Mouse (Mus musculus) retina, adult 2 months (tissue): ENCODE results near the gene Fgf5.

Experiments
- DNase-seq: peaks from one replicate; pipeline ENCODE4 v3.0.0-alpha.2; 2012; ENCODE audit warnings: low read depth, low spot score

The Fgf5 gene

DNA sequence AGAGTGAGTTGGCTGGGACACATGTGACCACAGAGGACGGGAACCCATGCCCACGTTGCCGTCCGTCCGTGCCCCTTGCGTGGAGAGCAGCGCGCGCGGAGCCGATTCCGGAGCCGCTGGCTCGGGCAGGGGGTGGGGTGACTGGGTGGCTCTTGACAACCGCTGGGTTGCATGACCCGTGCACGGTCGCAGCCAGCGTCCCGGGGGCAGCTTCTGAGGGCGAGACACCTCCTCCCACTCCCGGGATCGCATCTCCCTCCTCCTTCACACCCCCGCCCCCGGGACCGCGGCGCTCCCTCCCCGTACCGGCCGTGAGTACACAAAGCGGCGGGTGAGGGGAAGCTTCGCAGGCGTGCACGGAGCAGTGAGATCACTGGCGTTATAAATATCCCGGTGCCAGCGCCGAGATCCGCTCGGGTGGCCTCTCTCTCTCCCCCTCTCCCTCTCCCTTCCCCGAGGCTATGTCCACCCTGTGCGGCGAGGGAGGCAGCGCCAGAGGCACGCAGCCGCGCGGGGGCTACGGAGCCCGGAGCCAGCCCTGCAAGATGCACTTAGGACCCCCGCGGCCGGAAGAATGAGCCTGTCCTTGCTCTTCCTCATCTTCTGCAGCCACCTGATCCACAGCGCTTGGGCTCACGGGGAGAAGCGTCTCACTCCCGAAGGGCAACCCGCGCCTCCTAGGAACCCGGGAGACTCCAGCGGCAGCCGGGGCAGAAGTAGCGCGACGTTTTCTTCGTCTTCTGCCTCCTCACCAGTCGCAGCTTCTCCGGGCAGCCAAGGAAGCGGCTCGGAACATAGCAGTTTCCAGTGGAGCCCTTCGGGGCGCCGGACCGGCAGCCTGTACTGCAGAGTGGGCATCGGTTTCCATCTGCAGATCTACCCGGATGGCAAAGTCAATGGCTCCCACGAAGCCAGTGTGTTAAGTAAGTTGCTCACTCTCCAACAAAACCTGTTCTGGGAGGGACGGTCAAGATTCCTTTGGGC, at the start of gene Fgf5:
Gene Fgf5 (plus strand): TSS at position 347 of the 984 bp plus-strand sequence.
- DNase-seq, result no peak

DNA sequence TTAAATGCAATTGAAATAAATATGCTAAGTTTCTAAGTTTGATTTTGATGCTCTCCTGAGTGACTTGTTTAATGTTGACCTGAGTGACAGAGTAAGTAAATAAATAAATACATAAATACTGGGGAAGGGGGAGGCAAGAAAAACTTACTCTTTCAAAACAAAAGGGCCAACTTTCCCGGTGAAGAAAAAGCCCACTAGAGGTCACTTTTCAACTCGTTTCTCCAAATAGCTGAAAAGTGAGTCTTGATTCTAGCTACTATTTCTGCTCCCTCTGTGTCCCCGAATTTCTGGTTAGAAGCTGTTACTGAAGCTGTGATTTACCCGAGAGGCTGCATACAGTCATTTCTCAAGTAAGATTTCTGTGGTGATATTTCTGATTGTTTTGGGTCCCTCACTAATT, 41.5 kb upstream of the Fgf5 start:
- no peak for DNase-seq

DNA sequence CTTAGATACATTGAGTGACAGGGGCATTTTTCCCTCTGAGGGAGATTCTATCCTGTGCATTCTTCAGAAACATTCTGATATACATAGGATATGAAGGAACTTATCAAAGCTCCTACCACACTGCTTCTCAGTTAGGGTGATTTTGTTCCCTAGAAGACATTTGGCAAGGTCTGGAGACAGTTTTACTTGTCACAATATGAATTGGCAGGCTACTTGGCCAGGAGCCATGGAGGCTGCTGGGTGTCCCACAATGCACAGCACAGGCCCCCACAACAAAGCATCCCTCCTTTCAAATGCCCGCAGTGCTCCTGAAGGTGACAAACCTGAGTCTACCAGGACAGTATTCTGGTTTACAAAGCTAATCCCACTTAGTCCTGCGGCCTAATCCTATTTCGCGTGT, 32.0 kb upstream of the Fgf5 start:
- DNase-seq, result no peak

DNA sequence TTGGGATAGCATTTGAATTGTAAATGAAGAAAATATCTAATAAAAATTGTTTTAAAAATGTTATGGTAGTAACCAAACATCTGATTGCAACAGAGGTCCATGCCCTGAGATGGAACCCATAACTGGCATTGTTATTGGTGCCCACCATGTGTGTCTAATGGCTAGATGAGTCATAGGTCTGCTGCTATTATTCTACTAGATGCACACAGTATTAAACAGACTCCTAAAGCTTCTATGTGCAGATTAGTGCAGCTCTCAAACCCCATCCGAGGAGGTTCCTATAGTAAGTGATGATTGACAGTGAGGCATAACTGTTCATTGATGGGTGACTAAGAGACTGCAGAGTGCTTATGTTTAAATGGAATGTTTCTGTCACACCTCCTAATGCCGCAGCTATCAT, 27.3 kb upstream of the Fgf5 start:
- DNase-seq, result no peak

DNA sequence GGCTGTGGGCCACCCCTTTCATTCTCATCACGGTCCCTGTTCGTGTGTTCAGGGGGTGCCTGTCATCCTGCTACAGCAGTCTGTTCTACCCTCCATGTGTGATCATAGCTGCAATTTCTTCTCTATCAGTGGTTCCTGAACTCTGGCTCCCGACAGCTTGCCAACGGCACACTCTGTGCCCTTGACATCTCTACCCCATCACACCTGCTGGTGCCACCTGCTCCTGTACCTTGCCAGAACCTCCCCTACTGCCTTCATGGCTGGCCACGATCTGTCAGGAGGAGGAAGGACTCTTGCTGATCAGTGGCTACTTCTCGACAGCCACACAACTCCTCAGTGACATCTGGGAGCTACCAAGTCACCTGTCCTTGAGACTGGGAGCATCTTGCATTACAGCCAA, 24.5 kb upstream of the Fgf5 start:
- no peak for DNase-seq

DNA sequence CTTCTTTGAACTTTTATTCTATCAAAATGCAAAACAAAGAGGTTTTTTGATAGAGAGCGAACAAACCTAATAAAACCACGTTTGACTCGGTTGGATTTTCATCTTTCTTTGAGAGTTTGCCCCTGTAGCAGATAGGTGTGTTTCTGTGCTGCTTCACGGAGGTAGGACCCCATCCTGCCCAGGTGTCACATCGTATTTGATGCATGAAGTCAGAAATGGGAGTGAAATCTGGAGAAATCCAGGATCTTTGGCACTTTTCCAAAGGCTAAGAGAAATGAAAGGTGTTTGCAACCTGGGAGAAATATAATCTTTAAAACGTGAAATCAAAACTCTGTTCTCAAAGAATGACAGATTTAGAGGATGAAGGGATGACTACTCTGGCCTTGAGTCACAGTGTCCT, 15.5 kb upstream of the Fgf5 start:
- no peak for DNase-seq

DNA sequence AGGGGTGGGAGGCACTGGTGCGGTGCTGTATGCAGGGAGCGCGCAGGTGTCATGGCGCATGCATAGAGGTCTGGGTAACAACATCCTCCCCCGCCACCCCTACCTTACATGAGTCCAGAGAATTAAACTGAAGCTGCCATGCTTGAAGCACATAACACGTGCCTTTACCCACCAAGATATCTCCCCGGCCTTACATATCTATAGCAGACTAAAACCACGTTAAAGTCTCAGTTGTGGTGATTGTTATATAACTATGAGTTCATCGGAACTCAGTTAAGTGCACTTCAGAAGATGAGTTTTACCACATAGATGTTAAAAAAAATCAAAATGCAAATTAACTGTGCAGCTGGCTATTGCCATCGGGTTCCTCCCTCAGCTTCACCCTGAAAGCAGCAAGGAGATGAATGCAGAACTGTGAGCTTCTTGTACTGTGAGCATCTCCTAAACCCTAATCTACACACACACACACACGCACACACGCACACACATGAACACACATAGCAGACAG, 12.6 kb upstream of the Fgf5 start:
- no peak for DNase-seq

DNA sequence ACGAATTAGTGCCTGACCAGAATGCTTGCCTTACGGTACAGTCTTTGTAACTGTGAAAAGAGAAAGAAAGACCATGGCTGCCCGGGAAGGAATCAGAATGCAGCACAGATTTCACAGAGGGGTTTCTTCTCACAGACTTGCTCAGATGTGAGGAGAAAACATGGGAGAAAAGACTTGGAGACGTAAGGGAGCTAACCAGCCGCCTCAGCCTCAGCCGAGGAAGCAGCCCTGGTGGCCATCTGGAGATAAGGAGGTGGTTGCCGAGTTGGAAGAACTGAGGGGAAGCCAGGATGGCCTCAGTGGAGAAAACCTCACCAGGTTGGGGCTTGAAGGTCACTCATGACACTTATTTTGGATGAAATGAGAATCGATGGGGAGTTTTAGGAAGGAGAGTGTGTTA, 8.7 kb upstream of the Fgf5 start:
- DNase-seq, result no peak

DNA sequence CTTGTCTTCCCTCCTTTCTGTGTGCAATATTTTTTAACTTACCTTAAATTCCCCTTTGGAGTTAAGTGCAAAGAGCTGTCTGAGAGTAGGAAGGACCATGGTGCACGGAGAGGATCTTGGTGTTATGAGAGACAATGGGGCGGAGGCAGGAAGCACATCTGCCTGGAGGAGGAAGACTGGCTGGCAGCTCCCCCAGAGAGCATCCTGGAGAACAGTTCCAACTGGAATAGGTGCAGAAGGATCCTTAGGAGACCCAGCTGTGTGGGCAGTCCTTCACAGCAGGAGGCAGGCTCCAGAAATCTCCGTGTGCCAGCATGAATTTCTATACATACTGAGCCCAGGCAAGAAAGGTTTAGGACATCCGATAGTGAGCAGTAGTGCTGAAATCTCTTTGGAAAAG, 8.0 kb upstream of the Fgf5 start:
- no peak for DNase-seq

DNA sequence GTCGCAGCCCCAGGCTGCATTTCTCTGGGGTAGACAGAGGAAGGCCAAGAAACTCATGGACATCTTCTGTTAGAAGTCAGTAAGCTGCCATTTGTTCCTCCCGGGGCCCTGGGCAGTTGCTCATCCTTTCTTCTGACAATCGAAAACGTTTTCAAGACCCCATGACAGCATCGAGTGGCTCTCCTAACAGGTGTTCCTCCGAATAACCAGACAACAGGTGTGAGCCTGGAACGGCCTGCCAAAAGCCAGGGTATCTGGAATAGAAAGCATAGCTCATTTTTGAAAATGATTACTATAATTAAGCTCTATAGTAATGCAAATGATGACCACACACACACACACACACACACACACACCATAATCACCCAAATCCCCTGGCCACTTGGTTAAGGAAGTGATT, 7.2 kb upstream of the Fgf5 start:
- DNase-seq, result no peak

DNA sequence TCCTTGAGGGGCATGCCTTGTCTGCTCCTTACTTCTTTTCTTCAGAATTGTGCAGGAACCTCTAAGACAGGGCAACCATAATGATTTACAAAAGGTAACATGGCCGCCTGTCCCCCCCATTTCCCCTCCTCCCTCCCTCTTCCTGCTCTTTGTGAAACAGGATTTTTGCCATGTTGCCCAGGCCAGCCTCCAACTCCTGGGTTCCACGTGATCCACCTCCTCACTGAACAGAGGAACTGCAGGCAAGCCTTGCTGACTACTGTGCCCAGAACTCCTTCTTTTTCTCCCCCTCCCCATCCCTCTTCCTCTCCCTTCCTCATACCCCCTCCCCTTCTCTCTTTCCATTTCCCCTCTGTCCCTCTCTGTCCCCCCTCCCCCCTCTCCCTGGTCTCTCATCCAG, 6.5 kb upstream of the Fgf5 start:
- DNase-seq, result no peak

DNA sequence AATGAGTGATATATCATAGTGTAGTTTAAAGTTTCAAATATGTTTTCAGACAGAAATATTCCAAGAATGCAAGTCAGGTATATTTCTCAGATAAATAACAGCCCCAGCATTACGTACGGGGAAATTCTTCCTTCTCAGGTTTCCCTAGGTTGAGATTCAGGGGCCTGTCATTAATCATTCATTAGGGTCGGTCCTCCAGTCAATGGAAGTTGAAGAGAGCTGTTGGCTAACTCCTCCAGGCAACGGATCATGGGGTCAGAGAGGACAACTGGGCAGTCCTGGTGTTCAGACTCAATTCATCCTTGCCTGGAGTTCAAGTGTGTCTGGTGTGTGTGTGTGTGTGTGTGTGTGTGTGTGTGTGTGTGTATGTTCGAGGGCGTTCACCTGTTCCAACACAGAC, 837 bp upstream of the Fgf5 start:
- DNase-seq, result no peak

DNA sequence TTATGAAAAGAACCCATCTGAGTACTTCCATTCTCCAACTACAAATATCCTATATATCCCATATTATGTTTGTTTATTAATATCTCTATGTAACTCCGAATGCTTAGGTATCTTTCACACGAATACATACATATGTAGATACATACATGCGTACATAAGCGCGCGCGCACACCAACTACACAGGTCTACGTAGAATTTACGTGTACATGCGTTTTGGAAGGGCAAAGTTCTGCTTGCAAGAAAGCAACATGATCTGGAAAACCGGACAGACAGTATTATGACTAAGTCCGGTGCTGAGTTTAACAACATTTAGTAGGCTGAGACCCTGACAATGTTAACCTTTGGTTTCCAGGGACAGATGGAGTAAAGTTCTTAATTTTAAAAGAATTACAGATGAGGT, 1.2 kb downstream of the Fgf5 start:
- DNase-seq, result no peak

DNA sequence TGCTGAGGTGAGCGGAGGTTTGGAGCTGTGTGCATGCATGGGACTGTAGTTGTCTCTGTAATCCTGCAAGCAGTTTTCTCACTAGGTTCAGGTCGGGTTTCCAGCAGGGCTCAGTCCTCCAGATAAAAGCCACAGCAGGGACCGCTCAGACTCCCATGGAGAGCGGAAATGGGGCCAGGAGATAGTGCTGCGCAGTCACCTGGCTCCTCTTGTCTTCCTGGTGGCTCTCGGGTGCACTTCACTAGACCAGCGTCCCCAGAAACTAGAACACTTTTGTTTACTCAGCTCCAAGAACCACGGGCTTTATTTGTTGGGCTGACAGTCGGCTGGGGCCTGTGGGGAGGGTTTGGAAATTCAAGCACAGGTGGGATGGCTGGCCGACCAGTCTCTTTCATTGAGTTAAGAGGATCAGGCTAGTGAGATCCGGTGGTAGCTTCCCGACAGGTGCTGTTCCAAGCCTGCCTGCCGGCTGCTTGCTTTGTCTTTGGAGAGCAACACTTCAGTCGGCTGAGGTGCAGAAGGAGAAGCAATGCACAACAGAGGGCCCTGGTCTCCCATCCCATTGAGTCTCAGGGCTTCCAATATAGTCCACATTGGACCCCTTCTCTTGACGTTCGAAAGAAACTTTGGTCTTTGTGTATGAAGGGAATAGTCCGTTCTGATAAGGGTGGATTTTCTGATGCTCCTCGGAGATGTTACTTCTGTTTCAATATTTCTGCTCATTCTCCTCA, 1.9 kb downstream of the Fgf5 start:
- DNase-seq, result no peak

DNA sequence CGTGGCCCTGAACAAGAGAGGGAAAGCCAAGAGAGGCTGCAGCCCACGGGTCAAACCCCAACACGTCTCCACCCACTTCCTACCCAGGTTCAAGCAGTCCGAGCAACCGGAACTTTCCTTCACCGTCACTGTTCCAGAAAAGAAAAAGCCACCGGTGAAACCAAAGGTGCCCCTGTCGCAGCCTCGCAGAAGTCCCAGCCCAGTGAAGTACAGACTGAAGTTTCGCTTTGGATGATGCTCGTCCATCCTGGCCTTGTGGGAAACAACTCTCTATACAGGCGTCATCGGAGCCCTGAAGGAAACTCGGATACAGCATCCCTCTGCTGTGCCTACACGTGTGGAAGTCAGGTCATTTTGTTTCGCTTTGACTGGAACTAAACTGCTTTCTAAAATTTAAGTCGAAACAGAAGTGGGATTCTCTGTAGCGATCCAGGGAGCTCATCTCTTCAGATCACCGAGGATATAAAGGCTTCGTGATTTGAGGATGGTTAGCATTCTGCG, 21.4 kb downstream of the Fgf5 start:
- DNase-seq, result no peak

DNA sequence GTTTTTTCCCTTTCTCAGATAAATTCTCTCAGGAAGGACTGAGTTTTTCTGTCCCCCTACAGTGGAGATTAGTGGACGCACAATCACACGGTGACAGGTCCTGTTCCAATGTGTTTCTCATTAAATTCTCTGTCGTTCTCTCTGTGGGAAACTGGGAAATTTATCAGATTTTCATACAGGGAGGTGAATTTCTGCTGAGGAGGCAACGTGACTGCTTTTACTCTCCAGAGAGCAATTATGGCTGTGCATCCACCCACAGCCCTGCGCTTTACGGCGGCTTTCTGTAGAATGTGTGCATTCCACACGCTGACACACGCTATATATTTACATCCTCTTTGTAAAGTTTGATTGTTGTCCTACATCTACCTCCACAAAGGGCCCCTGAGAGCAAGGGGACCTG, 28.0 kb downstream of the Fgf5 start:
- no peak for DNase-seq

DNA sequence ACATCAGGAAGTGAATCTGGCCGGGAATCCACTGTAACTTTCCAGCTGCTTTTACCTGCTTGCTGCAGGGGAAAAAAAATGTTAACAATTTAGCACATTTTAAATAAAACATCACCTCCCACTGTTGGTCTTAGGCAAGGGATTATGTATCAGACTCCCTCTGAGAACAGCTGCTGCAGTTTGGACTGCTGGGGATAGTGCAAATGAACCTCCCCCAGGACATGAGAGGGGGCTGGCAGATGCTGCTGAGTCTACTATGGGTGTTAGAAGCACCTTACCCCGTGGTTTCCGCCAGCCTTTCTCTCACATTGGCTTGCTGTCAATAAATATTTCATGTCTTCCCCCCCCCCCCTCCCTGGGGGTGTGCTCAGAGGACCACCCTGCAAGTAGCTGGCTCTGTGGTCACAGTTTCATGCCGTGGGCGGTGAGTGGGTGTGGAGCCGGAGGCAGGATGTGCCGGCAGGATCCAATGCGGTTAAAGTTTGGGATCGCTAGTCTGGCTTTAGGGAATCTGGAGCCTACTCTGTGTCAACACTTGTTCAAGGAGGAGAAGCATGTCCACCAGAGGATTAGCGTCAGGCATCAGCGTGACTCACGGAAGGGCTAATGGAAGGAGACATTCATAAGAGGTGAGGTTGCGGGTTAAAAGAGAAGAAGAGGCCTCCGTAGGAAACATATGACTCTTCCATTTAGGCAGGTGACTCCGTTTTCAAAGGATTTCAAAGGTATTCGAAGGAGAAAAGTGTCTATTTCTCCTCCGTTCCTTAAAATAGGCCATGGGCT, 29.9 kb downstream of the Fgf5 start:
- DNase-seq, result no peak

DNA sequence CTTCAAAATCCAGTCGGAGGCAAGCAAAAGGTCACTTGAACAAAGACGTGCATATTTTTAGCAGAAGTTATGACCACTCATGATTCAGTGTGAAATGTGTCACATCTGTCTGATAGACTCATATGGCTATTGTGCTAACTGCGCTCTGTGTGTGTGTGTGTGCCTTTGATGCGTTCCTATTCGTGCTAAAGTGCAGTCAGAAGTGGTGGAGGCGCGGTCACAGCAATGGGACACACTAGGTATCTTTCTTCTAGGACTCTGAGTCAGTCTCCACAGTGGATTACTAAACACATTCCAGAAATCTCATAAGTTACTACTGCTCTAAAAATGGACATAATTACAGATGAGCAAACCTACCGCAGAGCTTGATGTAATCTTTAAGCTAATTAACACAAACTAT, 36.7 kb downstream of the Fgf5 start:
- no peak for DNase-seq

DNA sequence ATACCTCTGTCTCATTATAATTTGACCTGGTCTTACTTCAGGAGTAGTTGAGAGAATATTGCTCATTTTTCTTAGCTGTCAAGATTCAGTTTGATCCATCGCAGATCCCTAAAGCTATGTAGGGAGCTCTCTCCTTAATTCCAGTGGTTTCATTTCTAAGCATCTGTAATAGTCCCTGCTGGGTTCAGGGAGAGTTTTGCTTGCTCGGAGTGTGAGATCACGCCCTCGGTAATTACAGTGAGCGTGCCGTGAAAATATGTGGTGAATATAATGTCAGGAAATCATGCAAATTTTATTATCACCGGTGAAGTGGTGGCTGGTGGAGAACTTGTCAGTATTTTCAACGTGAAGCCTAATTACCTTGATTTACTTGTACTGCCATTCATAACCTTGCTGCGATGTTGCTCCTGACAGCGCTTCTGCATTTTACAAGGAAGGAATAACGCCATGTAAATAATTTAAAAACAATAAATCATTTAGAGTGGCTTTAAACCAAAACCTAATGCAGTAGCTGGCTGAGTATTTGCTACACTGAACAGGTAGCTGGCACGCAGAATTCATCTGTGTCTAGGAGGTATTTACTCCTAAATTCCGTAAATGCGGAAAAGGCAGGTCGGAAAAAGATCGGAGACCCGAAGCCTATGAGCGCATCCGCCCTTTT, 38.5 kb downstream of the Fgf5 start:
- no peak for DNase-seq

DNA sequence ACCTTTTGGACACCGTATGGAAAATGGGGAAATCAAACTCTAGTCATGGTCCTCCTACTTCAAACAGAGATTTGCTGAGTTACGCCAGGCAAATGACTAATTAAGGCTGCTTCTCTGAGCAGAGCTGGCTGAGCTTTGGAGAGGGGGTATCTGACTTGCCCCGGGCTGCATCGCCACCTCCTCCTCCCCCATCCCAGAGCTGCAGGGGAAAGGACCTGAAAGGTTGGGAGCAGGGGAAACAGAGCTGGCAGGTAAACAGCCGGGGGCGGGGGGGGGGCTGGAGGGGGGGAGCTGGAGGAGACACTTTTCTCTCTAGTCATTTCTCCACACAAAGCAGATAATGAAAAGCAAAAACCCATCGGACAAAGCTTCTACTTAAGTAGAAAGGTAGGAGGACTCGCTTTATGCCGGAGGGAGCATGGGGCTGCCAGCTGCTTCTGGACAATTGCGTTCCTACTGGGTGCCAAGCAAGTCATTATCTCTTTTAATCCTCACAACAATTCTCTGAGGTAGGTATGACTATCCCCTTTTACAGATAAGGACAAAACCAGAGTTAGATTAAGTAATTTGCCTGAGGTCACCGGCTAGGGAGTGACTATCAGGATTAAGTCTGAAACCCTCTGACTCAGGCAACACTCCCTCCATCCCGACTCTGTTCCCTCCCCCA, 39.2 kb downstream of the Fgf5 start:
- no peak for DNase-seq

DNA sequence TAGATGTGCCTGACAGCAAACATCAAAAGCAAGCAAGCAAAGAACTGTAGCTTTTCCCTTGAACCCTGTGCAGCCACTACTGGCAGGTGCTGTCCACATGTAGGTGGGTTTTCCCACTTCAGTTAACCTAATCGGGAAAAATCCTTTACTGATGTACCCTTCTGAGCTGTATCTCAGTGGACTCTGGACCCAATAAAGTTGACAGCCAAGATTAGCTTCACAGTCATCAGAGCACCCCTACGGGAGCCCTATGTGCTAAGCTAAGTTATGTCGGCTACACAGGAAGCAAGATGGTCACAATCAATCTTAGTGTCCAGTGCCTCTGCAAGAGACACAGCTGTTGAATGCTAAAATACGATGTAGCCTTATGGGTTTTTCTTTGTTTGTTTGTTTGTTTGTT, 46.1 kb downstream of the Fgf5 start:
- no peak for DNase-seq
